Mouse (Mus musculus): ENCODE measurements around the gene Ampd3.

The Ampd3 gene

GRCm38 (mm10) chr7:110769094-110769493 is 1.1 kb downstream of the Ampd3 start:
- in situ Hi-C loops (cut with MboI, MseI), result no loop called here

DNA sequence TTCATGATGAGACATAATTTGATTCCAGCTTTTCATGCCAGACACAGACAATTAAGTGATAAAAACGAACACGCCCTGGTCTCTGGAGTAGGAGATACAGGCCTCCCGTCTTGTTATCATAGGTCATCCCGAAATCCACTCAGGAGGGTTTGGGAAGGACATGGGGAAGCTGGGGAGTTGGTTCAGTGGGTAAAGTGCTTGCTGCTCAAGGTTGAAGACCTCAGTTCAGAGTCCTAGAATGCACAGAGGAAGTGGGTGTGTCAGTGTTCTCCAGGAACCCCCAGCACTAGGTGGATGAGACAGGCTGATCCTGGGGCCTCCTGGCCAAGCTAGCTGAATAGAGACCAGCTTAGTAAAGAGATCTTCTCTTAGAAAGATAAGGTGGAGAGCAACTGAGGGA is 2.9 kb downstream of the Ampd3 start:
- in situ Hi-C loops (cut with MboI, MseI), result no loop called here

- in situ Hi-C loops (cut with MboI, MseI), result no loop called here
Observed at GRCm38 (mm10) chr7:110772343-110772742, 4.3 kb downstream of the Ampd3 start.

GRCm38 (mm10) chr7:110773204-110774002 is 5.4 kb downstream of the Ampd3 start:
- in situ Hi-C loops (cut with MboI, MseI), result no loop called here

DNA sequence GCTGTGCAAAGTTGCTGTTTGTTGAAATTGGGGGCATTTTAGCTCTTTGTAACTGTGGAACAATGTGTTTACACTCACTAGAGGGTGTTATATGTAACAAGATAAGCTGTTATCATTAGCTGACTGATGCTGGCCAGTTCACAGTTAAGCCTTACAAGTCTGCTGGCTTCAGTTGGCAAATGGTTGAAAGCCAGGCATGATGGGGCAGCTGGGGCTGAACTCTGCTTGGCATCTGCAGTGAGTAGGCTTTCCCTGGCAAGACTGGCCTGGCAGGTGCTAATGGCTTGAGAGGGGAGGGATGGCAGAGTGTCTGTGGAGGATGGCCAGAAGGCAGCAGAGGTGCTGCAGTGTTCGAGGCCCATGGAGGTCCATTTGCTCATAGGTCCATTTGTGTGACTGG is 6.1 kb downstream of the Ampd3 start:
- in situ Hi-C loops (cut with MboI, MseI), result no loop called here

DNA sequence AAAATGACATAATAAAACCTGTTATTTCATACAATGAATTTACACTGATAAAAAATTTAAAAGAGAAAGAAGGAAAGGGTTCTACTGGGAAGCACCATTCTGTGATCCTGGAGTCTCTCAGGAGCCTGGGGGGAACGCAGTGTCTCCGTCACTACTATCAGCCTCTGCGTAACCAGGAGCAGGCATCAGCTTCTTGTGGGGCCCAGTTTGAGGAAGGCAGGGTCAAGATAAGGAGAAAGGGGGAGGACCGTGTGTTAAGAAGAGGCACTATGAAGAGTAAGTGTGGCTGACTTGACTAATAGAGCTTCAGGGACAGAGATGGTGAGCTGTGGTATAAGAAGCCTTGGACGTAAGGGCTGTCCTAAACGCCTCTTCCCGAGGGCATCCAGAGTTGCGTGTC is 6.7 kb downstream of the Ampd3 start:
- in situ Hi-C loops (cut with MboI, MseI), result no loop called here

DNA sequence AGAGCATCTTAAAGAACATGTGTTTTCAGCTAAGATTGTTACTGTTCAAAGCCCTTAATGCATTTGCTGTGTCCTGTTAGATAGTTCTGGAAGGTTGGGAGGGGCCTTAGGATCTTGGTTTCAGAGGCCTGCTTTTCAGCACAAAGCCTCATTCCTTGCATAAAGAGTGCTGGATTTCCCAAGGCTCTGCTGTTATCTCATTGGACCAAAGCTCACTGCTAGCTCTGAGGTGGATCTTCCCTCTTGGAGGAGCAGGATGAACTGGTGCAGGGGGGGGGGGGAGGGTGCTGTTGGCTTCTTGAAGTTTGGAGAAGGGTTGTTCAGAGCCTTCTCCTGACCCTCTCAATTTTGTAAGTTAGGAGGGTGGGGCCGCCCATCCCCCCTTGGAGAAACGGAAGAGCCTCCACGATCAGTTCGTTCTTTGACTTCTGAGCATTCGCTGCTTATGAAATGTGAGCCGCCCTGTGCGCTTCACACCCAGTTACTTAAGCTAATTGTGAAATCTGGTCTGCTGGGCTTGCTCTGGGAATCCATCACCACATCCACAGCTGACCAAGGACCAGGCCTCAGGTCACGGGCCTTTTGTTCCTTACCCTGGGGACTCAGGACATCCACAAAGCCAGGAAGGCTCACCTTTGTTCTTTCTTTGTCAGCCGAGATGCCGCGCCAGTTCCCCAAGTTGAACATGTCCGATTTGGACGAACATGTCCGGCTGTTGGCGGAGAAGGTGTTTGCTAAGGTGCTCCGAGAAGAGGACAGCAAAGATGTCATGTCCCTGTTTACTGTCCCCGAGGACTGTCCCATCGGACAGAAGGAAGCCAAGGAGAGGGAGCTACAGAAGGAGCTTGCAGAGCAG is 9.4 kb downstream of the Ampd3 start:
- in situ Hi-C loops (cut with MboI, MseI), result no loop called here

DNA sequence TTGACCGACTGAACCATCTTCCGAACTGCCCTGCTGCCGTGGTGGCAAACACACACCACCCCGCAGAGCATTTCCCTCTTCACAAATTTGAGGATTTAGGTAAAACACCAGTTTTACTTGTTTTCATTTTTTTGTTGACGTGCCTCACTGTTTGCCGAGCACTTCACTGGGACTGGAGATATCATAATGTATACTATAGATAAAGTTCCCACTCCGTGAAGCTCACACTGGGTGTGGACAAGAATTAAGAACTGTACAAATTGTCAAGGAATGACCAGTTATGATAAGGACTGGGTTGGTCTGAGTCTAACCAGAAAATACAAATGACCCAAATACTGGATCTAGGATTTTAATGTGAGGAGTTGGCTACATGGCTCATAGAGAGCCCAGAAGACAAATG is 10.9 kb downstream of the Ampd3 start:
- in situ Hi-C loops (cut with MboI, MseI), result no loop called here

DNA sequence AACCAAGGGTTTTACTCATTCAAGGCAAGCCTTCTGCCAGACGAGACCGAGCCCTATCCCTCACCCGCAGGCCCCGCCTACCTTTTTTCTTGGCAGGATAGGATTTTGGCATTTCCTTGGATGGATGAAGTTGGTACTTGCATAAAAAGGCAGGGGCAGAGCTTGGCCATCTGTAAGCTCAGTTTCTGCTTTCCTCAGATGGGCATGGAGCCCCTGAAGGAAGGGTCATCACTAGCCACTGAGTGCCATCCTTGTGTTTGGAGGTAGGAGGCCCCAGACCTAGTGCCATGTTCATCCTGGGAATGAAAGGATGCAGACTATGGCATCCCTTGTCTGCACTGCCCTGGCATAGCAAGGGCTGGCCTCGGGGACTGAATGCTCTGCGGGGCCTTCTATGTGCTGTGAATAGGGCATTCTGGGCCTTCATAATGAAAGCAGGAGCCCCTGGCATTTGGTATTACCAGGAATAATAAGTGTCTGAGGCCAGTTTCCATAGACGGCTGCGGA is 11.7 kb downstream of the Ampd3 start:
- in situ Hi-C loops (cut with MboI, MseI), result no loop called here

DNA sequence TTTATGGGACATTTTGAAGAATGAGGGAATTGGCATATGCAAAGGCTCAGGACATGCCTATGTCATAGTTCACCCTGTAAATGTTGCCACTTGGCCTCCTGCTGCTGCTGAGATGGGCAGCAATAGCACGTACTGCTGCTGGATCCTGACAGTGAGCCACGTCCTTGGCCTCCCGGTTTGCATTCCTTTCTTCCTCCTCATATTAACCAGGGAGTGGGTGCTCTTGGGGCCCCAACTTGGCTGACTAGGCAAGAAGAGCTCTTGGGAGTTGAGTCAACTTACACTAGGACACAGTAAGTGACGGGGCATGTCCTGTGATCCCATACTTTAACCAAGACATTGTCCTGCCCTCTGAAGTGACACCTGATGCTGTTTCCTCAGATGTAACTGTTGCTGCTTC is 12.5 kb downstream of the Ampd3 start:
- in situ Hi-C loops (cut with MboI, MseI), result no loop called here

GRCm38 (mm10) chr7:110781231-110781711 is 13.3 kb downstream of the Ampd3 start:
- in situ Hi-C loops (cut with MboI, MseI), result no loop called here

GRCm38 (mm10) chr7:110782135-110782534 is 14.1 kb downstream of the Ampd3 start:
- in situ Hi-C loops (cut with MboI, MseI), result no loop called here

DNA sequence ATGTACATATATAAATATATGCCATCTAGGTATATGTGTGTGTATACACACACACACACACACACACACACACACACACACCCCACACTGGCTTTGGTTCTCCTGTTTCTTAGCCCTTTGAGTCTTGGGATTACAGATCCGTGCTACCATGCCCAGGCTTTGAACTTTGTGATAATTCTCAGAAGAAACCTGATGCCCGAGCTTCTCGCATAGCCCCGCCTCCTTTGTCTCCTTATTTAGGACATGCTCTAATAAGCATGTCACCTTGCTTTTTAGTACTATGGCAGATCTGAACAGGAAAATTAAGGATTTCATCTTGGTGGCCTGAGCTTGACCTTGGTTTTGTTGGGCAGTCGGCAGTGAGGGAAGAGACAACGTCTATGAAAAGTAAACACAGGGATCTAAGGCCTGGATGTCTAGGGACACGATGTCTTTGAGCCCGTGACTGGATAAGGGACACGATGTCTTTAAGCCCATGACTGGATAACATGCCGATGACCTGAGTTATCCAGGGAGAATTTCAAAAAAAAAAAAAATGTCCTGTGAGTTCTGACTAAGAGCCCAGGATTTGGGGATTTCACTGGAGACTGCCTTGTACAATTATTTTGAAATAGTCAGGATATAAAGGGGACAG is 15.0 kb downstream of the Ampd3 start:
- in situ Hi-C loops (cut with MboI, MseI), result no loop called here

DNA sequence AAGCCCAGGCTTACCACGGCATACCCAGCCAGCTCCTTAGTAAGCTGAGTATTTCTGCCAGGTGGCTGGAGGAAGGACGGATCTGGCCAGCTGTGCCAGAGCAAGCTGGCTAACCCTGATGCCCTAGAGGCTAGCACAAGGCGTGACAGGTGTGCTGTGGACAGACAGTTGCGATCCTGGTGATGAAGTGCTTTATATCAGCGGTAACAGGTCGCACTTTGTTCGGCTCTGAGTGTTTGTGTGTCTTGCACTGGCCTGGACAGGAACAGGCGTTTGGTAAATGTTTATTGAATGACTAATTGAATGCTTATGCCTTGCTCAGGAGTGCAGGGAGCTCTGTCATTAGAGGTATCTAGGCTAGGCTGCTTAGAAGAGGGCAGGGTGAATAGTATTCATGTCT is 17.0 kb downstream of the Ampd3 start:
- in situ Hi-C loops (cut with MboI, MseI), result no loop called here

GRCm38 (mm10) chr7:110785741-110786146 is 17.7 kb downstream of the Ampd3 start:
- in situ Hi-C loops (cut with MboI, MseI), result no loop called here

- in situ Hi-C loops (cut with MboI, MseI), result no loop called here
Observed at GRCm38 (mm10) chr7:110787310-110787709, 19.3 kb downstream of the Ampd3 start.

DNA sequence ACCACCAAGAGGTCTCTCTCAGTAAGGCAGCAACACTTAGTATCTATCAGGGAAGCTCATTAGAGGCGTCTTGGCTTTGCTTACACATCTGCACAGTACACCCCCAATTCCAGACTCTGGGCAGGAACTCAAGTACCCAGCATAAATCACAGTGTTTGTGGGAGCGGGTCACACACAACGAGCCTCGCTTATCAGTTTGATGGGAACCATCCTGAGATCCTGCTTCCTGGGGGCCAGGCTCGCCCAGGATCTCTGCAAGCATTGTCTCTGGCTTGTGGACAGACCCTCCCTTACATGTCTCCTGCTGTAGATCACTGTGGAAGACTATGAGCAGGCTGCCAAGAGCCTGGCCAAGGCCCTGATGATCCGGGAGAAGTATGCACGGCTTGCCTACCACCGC is 22.9 kb downstream of the Ampd3 start:
- in situ Hi-C loops (cut with MboI, MseI), result no loop called here

DNA sequence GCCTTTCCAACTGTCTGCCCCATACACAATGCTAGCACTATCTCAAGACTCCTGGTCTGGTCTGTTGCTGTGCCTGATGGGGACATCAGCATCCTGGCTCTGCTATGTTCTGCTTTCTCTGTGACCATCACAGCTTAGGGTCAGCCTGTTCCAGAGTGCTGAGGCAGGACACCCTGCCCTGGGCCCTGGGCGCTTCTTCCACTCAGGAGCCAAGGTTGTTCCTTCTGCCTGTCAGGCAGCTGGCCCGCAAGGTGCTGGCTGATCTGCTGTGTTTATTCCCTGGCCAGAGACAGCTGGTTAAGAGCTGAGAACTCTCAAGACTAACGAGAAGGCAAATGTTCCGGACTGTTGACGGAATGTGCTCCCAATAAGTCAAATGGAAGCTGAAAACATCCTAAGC is 24.2 kb downstream of the Ampd3 start:
- in situ Hi-C loops (cut with MboI, MseI), result no loop called here

DNA sequence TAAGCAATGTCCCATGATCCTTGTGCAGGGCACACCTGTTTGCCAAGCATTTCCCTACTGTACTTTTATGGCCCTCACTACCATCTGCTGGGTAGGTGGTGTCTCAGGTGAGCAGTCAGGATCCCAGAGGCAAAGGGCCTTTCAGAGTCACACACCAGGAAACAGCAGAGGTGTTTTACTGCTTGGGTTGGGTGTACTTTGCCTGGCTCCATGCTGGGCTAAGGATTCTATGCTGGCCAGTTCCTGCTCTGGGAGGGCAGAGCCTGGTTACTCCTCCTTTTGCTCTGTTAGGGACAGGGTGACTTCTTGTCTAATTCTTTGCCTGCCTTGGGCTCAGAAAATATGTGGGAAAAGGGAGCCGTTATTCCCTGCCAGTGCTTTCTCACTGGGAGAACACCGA is 24.8 kb downstream of the Ampd3 start:
- in situ Hi-C loops (cut with MboI, MseI), result no loop called here

DNA sequence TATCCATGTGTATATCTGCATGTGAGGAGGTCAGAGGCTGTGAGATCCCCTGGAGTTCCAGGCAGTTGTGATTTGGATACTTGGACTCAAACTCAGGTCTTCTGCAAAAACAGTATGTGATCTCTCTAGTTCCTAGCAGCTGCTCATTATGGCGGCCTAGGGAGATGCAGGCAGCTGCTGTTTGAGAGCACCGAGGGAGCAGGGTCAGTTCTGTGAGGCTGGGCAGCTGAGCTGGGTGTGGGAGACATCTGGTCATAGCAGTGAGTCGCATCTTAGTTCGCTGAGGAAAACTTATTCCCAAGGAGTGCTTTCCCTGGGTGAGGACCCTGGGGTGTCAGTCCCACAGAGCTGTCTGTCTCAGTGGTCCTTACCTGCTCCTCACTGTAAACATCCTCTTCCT is 26.7 kb downstream of the Ampd3 start:
- in situ Hi-C loops (cut with MboI, MseI), result loop anchor here (5.0 kb wide), 1 partner anchor 162 kb away; no protein-coding TSS in a partner anchor

DNA sequence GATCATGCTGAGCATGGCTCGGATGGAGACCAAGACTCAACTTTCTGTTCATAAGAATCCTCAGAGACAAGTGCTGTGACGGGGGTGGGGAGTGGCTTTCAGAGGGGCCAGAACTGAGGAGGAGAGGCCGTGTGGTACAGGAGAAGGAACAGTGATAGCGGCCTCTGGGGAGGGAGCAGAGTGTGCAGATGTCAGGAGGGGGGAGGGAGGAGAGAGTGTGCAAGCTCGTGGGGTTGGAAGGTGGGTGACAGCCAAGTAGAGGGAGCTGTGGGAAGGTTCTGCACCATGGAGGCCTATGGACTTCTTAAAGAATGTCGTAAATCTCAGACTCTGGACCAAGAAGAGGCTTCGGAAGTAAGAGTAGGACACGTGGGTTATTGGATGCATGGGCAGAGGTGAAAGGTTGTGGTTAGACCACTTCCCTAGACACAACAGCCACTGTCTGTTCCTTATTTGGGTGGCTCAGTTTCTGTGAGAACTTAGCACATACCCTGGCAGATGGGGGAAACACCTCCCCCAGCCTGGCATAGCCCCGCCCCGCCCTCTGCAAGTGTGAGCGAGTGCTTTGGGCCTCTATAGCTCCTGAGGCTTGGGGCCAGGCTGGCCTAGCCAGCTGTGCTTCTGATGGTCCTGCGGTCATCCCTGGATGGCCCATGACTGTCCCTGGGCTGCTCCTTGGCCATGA is 28.5 kb downstream of the Ampd3 start:
- in situ Hi-C loops (cut with MboI, MseI), result loop anchor here (5.0 kb wide), 1 partner anchor 164 kb away; no protein-coding TSS in a partner anchor

Data from regulatory T cell (primary cell).